Mouse (Mus musculus) kidney, postnatal 4 days (tissue): ENCODE data around the gene Syne4.

Experiments
- DNase-seq, 2 experiments: peaks; one replicate each; pipeline ENCODE4 v3.0.0; 2021; ENCODE audit warnings: mixed read lengths in 2 of 2

The Syne4 gene

GRCm38 (mm10) chr7:30332622-30333259 is 18.1 kb downstream of the Syne4 start:
- DNase-seq, result no peak

GRCm38 (mm10) chr7:30333436-30333835 is 18.8 kb downstream of the Syne4 start:
- peak; percentile 73 to 81 for DNase-seq

- no peak for DNase-seq
These were observed 20.0 kb downstream of the Syne4 start for GRCm38 (mm10) chr7:30334563-30334962.

GRCm38 (mm10) chr7:30335688-30336087 is 21.1 kb downstream of the Syne4 start:
- no peak for DNase-seq

GRCm38 (mm10) chr7:30336384-30336783 is 21.8 kb downstream of the Syne4 start:
- DNase-seq, result peak; percentile 93 to 95

GRCm38 (mm10) chr7:30339432-30340109 is 25.0 kb downstream of the Syne4 start:
- no peak for DNase-seq

- peak; percentile 92 to 93 for DNase-seq
These were observed 32.2 kb downstream of the Syne4 start for GRCm38 (mm10) chr7:30346635-30347379.

GRCm38 (mm10) chr7:30347828-30348227 is 33.2 kb downstream of the Syne4 start:
- peak; percentile 79 to 85 for DNase-seq

GRCm38 (mm10) chr7:30353279-30353822 is 38.7 kb downstream of the Syne4 start:
- peak; percentile 78 to 83 for DNase-seq

- no peak for DNase-seq
These were observed 39.5 kb downstream of the Syne4 start for GRCm38 (mm10) chr7:30354059-30354458.

GRCm38 (mm10) chr7:30358378-30359186 is 44.0 kb downstream of the Syne4 start:
- peak in 1 of 2 experiments; percentile 27 for DNase-seq

GRCm38 (mm10) chr7:30359276-30359865 is 44.8 kb downstream of the Syne4 start:
- peak; percentile 39 to 55 for DNase-seq

- no peak for DNase-seq
These were observed 45.4 kb downstream of the Syne4 start for GRCm38 (mm10) chr7:30360028-30360427.

- peak; percentile 76 to 85 for DNase-seq
These were observed 48.2 kb downstream of the Syne4 start, which contains the start of gene Lrfn3 for GRCm38 (mm10) chr7:30362652-30363343. Lrfn3 (minus strand) TSS chr7:30362772.

GRCm38 (mm10) chr7:30363344-30363738 is 48.7 kb downstream of the Syne4 start:
- DNase-seq, result no peak

- no peak for DNase-seq
These were observed 52.9 kb downstream of the Syne4 start for GRCm38 (mm10) chr7:30367466-30367865.
